Mouse (Mus musculus) erythroid progenitor cell, adult 5-6 weeks (primary cell): ENCODE results near the gene Scel. TPM values are rescaled to one million over a fixed set of nuclear protein-coding genes. Genes with fewer than 3 reads are reported as not detected.

ENCODE experiments used
- ATAC-seq: replicated peaks from 2 replicates; pipeline ENCODE4 v1.8.0; 2016; ENCODE audit warnings: moderate number of reproducible peaks, mild to moderate bottlenecking, moderate TSS enrichment, inconsistent platforms; ENCODE audit not compliant: poor library complexity, low FRiP score, severe bottlenecking
- total RNA-seq, 2 experiments: library from RNA; stranded (forward) in 1 of 2; stranded (reverse) in 1 of 2; fragments of 150-400 nt in 1 of 2; fragments of 186-747, 209-891 nt in 1 of 2; gene quantifications; 2 replicates each; pipeline versions ENCODE4 v1.2.3 to v1.2.4; 2015 to 2017; ENCODE audit warnings: low replicate concordance in 2 of 2

The Scel gene
- total RNA-seq, 2 experiments from 2014 or later = not detected

DNA sequence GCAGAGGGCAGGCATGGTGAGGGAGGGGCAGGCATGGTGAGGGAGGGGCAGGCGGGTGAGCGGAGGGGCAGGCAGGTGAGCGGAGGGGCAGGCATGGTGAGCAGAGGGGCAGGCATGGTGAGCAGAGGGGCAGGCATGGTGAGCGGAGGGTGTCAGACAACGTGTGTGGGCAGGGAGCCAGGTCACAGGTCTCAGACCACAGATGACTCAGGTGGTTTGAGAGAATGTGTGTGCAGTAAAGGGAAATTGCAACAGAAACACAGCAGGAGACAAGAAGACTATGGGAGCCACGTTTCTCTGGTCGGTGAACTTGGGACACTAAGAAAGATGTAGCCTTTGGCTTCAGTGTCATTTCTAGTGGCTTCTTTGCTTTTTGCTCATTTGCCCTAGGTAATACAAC, 8.6 kb upstream of the Scel start:
- no peak for ATAC-seq

DNA sequence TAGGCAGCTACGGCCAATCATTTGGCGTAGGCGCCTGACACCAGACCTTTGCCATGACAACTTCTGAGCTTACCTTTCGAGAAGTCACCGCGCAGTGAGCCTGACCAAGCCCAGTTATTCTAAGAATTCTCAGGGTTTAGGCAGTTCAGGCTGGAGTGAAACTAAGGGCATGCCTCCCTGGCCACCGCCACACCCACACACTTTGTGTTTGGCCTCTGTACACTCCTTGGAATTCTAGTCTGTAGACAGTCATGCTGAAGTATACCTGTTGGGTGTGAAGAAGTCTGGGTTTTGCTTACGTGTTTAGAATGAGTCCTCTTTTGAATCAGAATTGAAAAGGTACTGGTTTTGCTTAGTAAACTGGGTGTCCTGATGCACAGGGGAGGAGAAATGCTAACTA, 3.6 kb upstream of the Scel start:
- ATAC-seq = no peak

DNA sequence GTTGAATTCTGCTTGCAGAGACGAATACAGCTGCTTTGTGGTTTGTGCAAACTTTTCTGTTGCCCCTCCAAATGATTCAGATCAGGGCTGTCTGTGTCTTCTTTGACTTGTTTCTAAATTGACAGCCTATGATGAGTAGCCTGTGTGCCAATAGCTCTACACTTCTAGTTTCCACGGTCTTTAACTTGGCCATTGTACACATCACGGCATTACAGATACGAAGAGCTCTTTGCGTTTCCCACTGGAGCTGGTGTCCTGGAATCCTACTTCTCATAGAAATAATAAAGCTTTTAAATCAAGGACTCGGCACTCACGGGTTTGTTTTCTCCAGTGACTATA, 300 bp downstream of the Scel start:
- no peak for ATAC-seq

DNA sequence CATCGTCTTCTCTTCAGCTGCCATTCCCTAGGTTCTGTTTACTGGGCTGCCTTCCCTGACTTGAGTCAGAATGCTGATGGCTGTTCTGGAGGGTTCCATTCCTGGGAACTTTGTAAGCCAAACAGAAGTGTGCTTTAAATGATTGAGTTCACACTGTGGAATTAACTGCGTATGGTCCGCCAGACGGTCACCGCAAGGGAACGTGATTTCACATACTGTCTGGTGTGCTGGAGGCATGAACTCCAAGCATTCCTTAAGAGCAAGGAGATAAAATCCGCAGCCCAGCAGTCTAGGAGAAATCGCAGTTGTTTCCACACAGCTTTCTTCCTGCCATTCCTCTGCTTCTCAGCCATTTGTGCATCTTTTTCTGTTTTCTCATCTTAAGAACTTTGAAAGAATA, 2.3 kb downstream of the Scel start:
- ATAC-seq = no peak

DNA sequence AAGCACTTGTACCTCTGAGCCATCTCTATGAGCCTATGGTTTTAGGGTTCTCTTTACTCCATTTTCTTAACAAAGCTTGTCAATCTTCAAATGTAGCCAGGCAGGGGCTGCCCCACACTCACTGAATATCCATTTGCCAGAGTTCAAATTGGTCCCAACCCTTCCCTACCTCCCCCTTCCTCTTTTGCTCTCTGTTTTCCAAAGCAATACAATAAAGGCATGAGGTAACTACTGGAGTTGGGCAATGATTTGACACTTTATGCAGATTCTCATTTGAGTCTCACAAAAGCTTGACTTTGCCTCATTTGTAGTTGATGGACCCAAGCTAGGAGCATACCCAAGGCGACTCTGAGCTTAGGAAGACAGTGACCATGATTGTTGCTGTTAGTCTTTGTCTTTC, 13.1 kb downstream of the Scel start:
- ATAC-seq = no peak

DNA sequence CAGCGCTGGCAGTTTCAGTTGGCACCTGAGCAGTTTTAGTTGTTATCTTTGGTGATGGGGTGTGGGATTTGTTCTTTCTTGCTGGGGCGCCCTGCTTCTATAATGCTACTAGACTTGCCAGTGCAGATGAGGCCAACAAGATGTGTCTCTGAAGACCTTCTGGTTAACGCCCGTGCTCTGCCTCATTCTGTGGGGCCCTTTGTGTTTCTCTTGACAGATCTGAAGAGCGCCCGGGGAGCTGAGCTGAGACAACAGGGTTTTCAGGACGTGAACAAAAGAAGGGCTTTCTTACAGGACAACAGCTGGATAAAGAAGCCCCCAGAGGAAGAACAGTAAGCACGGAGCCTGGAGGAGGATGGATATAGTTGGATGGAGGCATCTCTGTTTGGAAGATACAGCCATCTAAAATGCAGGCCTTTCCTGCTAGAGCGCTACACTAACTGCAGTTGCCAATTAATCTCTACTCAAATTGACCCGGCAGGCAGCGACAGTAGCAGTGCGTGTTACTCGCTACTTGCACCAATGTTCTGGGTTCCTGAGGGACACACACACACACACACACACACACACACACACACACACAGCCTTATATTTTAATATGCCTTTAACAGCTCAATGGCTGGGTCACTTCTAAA, 16.7 kb downstream of the Scel start:
- ATAC-seq = no peak

DNA sequence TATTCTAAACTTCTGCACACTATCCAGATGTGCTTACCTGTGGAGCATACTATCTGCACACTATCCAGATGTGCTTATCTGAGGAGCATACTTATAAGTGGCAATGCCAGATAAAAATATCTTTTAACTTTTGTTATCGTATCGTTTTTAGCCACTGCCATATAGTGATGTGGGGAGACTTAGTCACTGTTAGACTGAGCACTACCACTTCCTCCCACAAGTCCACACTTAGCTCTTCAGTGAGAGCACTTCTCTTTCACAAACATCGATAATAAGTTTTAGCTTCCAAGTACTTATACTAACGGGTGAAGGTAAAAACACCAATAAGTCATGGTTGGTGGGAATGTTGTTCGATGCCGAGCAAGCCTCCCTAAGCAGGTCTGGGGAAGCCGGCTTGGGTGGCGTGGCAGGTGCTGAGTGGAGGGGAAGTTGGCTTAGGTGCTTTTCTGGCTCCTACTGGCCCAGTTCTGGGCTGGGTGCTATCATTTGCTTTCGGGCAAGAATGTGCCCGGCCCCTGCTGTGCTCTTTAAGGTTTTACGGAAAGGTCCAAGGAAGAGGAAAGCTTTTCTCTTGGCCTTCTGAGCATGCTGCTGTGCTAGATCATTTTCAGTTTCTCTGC, 18.7 kb downstream of the Scel start:
- no peak for ATAC-seq

DNA sequence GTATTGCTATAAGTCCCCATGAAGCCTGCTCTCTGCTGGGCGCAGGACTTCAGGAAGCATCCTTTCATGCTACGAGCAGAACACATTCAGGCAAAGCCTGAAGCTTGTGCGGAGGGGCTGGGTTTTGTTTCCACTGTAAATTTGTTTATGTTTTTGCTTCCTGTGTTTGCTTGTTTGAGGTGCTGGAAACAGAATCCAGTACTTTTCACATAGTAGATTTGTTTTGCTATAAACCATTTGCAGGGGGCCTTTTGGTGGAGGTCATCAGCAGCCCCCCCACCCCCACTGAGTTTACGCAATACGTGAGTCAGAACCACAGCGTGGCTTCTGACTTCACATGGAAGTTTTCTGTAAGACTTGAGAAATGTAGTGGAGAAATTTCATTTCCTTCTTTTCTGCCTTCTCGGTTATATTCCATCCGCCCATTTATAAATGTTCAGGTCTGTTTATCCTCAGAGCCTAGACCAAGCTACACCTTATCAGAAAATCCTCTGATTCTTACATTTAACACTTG, 22.4 kb downstream of the Scel start:
- ATAC-seq = no peak

DNA sequence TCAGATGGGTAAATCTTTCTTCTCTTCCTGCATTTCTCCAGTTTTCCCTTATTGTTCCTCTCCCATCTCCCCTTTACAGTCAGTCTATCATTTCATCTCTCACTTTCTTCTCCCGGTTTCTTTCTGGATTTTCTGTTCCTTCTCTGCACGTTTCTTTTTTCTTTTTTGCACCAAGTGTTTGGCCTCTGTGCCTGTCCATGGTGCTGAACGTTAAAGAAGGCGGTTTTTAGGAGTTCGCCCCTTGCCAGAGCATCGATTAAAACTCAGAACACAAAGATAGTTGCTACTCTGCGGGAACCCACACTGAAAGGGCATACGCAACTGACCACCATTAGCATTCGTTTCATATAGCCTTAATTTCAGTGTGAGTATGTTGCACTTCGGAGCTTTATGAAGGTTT, 23.2 kb downstream of the Scel start:
- ATAC-seq = no peak

DNA sequence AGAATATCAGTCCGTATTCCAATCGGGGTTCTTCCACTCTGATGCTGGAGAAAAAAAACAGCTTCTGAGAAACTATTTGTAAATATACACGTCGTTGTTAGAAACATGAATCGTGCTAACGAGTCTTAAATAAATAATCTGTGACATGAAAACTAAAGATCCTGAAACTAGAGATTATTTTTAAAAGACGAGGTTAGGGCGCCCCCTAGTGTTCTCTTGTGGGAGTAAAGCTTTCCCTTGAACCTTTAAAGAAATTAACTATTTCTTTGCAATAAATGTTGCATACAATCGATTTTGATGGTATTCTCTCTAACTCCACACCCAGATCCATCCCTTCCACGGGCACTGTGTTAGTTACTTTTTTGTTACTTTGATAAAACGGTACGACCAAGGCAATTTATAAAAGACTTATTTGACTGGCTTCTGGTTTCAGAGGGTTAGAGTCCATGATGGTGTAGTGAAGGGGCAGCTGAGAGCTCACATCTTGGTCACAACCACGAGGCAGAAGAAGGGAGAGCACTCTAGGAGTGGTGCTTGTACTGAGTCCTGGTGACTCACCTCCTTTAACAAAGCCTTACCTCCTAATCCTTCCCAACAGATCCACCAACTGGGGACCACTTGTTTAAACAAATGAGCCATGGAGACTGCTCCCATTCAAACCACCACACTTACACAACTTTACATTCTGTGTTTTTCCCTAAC, 24.4 kb downstream of the Scel start:
- no peak for ATAC-seq

DNA sequence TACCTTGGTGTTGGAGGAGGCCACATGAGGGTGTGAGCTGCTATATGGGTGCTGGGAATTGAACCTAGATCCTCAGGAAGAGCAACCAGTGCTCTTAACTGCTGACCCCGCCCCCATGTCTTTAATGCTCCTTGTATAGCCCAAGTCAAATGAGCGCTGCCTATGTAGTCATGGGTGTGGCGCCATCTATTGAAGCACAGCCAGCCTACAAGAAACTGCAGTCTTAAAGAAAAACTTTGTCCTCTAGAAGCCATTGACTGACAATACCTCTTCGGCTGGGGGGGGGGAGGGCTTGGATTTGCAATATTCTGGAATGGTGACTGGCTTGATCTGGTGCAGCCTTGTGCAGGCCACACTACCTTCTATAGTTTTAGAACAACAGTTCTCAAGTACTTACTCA, 26.7 kb downstream of the Scel start:
- ATAC-seq = no peak

DNA sequence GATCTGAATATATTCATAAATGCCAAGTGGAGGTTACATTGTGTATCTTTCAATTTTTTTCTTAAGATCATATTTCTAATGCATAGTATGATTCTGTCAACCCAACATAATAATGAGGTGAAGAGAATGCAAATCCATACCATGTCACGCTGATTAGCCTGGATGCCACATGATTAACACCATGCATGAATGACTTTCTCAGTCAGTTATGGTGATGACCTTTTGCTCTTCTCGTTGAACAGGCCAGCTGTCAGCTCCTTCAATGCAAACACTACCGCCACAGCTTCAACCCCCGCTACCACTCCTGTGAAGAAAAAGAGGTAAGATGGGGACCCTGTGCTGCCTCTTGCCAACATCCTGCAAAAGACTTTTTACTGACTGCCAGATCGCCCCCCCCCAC, 28.5 kb downstream of the Scel start:
- ATAC-seq = no peak

DNA sequence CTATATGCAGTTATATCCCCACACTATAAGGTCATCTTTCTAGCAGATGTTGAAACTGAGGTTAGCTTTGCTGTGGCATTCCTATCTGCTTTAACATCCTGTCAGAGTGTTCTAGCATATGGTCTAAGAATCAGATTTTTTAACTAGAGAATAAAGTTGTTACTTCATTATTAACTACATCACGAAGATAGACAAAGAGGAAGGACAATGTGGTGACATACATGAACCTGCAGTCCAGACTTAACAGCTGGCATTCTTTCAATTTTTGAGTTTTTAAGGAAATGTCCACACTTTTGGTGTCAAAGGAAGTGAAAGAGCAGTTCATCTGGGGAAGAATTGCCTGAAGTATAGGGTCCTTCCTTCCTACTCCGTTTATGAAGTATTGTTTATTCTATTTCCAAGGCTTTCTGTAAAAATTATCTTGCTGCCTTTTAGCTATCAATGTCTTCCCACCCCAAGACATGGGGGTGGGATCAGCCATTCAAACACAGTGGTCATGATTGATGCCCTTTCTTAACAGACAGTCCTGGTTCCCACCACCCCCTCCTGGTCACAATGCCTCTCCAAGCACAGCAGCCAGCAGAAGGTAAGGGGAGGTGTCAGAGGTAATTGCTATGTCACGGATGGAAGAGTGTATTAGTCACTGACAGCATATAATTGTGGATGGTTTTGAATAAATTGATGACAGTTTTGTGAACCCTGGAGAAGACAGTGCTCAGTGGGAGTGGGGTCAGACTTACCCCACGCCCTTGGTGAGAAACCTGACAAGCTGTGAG, 30.4 kb downstream of the Scel start:
- no peak for ATAC-seq

DNA sequence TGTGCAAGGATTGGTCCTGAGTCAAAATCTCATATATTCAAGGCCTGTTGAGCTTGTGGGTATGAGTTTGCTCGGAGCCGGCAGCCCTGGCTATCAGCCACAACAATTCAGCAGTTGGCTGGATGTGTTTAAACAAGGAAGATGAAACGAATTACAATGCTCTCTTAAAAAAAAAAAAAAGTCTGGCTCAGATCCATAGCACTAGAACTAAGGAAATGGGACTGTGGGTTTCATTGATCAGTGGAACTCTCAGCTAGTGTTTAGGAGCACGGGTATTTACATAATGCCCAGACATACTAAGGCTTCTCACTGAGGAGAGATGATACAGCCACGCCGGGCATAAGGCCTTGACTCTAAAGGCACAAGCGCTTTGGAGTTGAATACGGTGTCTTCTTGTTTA, 32.6 kb downstream of the Scel start:
- ATAC-seq = no peak

DNA sequence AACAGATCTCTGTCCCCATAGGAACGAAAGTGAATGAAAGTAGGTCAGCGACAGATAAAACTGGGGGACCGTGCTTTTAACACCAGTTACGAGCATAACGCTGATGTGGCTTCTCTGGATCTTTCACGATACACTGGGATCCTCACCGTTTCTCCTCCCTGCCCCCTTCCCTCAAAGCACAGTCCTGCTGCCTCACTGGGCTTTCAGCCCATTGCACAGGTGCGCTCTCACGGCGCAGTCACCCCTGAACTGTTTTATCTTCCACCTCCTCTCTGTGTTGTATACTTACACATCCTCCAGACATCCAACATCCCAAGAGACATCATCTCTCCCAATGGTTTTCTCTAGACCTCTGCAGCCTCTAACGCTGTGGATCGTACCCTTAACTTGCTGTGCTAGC, 33.1 kb downstream of the Scel start:
- no peak for ATAC-seq

DNA sequence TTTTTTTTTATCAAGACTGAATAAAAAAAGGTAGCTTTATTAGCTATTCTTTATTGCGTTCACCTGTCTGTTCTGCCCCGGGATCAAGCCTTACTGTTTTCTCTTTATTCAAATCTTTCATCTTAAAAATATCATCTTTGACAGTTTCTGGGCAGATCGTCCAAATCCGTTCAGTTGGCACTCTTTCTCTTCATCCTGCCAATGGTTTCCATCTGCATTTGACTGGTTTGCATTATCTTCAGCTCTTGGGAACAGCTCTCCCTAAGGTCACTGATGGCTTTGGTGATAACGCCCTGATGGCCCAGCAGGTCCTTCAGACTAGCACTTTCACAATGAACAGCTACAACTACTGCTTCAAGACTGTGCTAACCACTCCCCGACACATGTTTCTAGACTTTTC, 35.1 kb downstream of the Scel start:
- ATAC-seq = no peak

DNA sequence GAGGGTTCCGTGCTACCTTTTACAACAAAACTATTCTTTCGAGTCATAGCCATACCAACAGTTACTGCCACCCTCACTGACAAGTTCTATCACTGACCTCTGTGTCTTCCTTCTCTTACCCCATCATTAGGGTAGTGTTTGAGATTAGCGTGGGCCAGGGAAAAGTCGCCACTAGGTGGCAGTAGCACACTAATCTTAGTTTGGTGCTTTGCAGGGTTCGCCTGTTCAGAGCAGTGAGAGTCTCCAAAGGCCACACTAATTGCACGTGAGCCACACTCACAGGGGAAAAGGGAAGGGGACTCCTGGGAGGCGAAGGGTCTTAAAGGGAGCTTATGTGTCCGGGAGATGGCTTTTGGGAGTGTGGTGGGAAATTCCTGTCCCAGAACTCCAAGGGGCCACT, 37.3 kb downstream of the Scel start:
- no peak for ATAC-seq

DNA sequence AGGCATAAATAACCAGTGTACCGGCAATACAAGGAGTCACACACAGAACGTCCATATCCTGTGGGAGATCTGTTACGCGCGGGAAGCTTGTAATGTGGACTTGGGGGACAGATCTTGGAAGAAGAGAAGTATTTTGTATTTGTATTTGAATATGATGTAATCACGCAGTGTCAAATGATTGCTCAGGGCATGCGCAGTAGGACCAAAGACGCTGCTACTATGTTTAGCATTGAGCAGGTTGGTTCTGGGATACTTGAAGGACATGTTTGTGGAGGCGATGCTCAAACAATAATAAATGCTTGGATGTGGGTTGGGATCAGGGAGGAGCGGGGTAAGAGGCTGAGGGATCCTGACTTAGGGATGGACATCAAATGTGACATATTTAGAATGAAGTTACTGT, 37.8 kb downstream of the Scel start:
- ATAC-seq = no peak

DNA sequence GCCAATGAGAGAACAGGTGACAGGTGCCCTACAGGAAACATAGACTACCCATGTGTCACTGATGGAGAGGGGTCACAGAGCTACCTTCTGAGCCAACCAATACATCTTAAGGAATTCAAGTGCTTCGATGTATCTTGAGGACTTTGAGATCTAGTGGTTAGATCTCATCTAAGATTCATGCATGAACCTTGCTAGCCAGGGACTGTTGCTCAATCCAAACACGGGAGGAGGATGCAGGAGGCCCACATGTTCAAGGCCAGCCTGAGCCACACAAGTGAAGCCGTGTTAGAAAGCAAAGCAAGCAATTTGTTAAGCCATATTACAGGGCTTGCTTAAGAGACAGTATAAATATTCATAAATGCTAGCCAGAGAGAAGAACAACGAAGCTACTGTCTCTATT, 38.8 kb downstream of the Scel start:
- no peak for ATAC-seq

DNA sequence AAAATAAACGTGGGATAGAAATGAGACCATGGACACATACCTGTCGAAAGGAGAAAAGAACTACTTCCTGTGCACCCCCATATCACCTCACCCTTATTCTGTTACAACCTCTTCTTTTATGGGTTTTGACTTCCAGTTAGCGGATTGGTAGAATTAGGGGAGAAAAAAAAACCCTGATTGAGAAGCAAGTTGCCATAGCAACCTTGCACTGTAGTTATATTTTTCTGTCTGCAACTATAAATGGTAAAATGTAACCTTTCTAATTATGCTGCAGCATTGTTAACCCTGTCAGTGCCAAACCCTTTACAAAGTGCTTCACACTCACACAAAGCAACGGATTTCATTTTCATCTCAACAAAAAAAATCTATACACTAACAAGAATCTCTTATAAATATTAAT, 39.2 kb downstream of the Scel start:
- ATAC-seq = no peak

DNA sequence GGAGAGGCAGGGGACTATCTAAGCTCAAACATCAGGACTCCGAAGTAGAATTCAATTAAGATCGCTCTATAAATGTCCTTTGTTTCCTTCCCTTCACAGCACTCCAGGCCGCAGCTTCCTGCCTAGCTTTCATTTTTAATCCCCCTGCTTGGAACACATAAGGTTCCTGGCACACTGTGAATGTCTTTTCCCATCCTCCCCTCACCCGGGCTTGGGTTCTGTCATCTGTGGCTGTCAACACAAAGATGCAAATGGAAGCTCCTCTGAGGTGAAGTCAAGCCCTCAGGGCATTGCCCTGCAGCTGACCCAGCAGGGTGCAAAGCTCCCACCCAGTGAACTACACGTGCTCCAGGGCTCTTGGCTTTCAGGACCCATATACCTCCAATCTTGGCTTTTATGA, 43.5 kb downstream of the Scel start:
- no peak for ATAC-seq
